Mouse (Mus musculus): ENCODE data around the gene Olfr149.
"Not testable (repeated sequence)": the region's sequence is repeated elsewhere in the genome, so short reads cannot be mapped to it uniquely, and the experiment has no call there.

Gene Olfr149

GRCm38 (mm10) chr9:39707017-39707416 is at the start of gene Olfr149:
Olfr149 (minus strand) TSS chr9:39707117.
- DNase-seq = no peak

GRCm38 (mm10) chr9:39746428-39746827 is 39.5 kb upstream of the Olfr149 start:
- DNase-seq = no peak

- no peak for DNase-seq
These were observed 39.0 kb upstream of the Olfr149 start, which contains the start of gene Olfr967 for GRCm38 (mm10) chr9:39745949-39746348. Olfr967 (plus strand) TSS chr9:39746249.

GRCm38 (mm10) chr9:39740741-39741140 is 33.8 kb upstream of the Olfr149 start:
- DNase-seq = no peak

- no peak for DNase-seq
These were observed 23.8 kb upstream of the Olfr149 start, which contains the start of gene Olfr150 for GRCm38 (mm10) chr9:39730678-39731077. Olfr150 (plus strand) TSS chr9:39730978.

- no peak for DNase-seq
These were observed 4.1 kb upstream of the Olfr149 start, which contains the start of gene Olfr965 for GRCm38 (mm10) chr9:39711053-39711452. Olfr965 (plus strand) TSS chr9:39711353.

GRCm38 (mm10) chr9:39708958-39709357 is 2.0 kb upstream of the Olfr149 start:
- peak; percentile 8 for DNase-seq

GRCm38 (mm10) chr9:39701123-39701522 is 5.8 kb downstream of the Olfr149 start:
- DNase-seq = not testable (repeated sequence)

GRCm38 (mm10) chr9:39679280-39679679 is 27.6 kb downstream of the Olfr149 start:
- DNase-seq = no peak

GRCm38 (mm10) chr9:39678557-39678956 is 28.4 kb downstream of the Olfr149 start:
- no peak for DNase-seq

GRCm38 (mm10) chr9:39674820-39675219 is 32.1 kb downstream of the Olfr149 start:
- DNase-seq = no peak

GRCm38 (mm10) chr9:39669723-39670122 is 37.2 kb downstream of the Olfr149 start:
- no peak for DNase-seq

GRCm38 (mm10) chr9:39666905-39667304 is 40.0 kb downstream of the Olfr149 start, which contains the start of gene Olfr963:
Olfr963 (plus strand) TSS chr9:39667205.
- no peak for DNase-seq

GRCm38 (mm10) chr9:39654756-39655396 is 52.0 kb downstream of the Olfr149 start:
- DNase-seq = no peak
